Mouse (Mus musculus) limb, embryonic 10.5 days (tissue): Measurements from ENCODE around the gene Bnip3. TPM values are rescaled to one million over a fixed set of nuclear protein-coding genes. Genes with fewer than 3 reads are reported as not detected.

Experiments
- DNase-seq: peaks from one replicate; pipeline ENCODE4 v3.0.0-alpha.2; 2017; ENCODE audit warnings: low spot score
- H3K27ac ChIP-seq: fragments of 300-500 bp; sonication (generic); 2 replicates; pipeline ENCODE4 v1.5.1; 2016; ENCODE audit warnings: mild to moderate bottlenecking
- H3K27me3 ChIP-seq: fragments of 300-500 bp; sonication (generic); 2 replicates; pipeline ENCODE4 v1.6.1; 2016; ENCODE audit warnings: low read depth, mild to moderate bottlenecking; ENCODE audit not compliant: poor library complexity, severe bottlenecking
- H3K36me3 ChIP-seq: fragments of 300-500 bp; sonication (generic); 2 replicates; pipeline ENCODE4 v1.6.1; 2016; ENCODE audit warnings: mild to moderate bottlenecking, moderate library complexity
- H3K4me1 ChIP-seq: fragments of 300-500 bp; sonication (generic); 2 replicates; pipeline ENCODE4 v1.6.1; 2016
- H3K4me3 ChIP-seq: fragments of 300-500 bp; sonication (generic); 2 replicates; pipeline ENCODE4 v1.5.1; 2016; ENCODE audit warnings: mild to moderate bottlenecking, moderate library complexity
- H3K9me3 ChIP-seq: fragments of 300-500 bp; sonication (generic); replicated peaks from 2 replicates; pipeline ENCODE4 v1.6.1; 2016; ENCODE audit warnings: mild to moderate bottlenecking
- WGBS: fragments of 180-500 bp; shearing (Covaris S2); methylation state at CpG from one replicate; pipeline ENCODE4 v1.1.7; 2016; 5-methylcytosine and 5-hydroxymethylcytosine counted together
- polyA plus RNA-seq: library from polyadenylated mRNA; unstranded; fragments of >200 nt; fragmentation: Nextera tagmentation; extraction: Ambion mirVana; gene quantifications from 2 replicates; pipeline ENCODE4 v1.2.1, GENCODE M21; 2016

Gene Bnip3
- polyA plus RNA-seq, 1 experiment from 2014 or later, result 112 TPM

- 91% methylated on average over 12 of the region's 13 CpGs for WGBS
- H3K4me3 ChIP-seq, result no peak overlapping the region
- DNase-seq, result no peak
- H3K36me3 ChIP-seq, result peaks cover 63% of the 10 kb centered on the region
- H3K27me3 ChIP-seq, result no peaks in the 10 kb centered on the region
- no peak overlapping the region for H3K27ac ChIP-seq
- no peaks in the 10 kb centered on the region for H3K9me3 ChIP-seq
- no peaks in the 10 kb centered on the region for H3K4me1 ChIP-seq
These were observed 23.7 kb downstream of the Bnip3 start for GRCm38 (mm10) chr7:138885365-138886289.

- Histone ChIP-seq H3K4me3 (no peak overlapping the region), H3K27me3 (no peaks in the 10 kb centered on the region), H3K4me1 (no peaks in the 10 kb centered on the region), H3K36me3 (peaks cover 82% of the 10 kb centered on the region), H3K27ac (no peak overlapping the region), H3K9me3 (no peaks in the 10 kb centered on the region)
- 92% methylated on average over 3 of the region's 3 CpGs for WGBS
- DNase-seq, result no peak
These were observed 25.6 kb downstream of the Bnip3 start for GRCm38 (mm10) chr7:138883724-138884123.

GRCm38 (mm10) chr7:138875031-138875430, 34.3 kb downstream of the Bnip3 start:
- Histone ChIP-seq H3K4me3 (no peak overlapping the region), H3K36me3 (peaks cover 99% of the 10 kb centered on the region), H3K27me3 (no peaks in the 10 kb centered on the region), H3K4me1 (no peaks in the 10 kb centered on the region), H3K27ac (no peak overlapping the region), H3K9me3 (no peaks in the 10 kb centered on the region)
- WGBS, result 88% methylated on average over 3 of the region's 3 CpGs
- DNase-seq, result no peak

GRCm38 (mm10) chr7:138872956-138873355, 36.4 kb downstream of the Bnip3 start:
- Histone ChIP-seq H3K27ac (no peak overlapping the region), H3K4me1 (no peaks in the 10 kb centered on the region), H3K9me3 (no peaks in the 10 kb centered on the region), H3K27me3 (no peaks in the 10 kb centered on the region), H3K4me3 (no peak overlapping the region), H3K36me3 (peaks cover 99% of the 10 kb centered on the region)
- no peak for DNase-seq
- WGBS, result 88% methylated on average over 3 of the region's 3 CpGs

- DNase-seq, result no peak
- H3K27me3 ChIP-seq, result no peaks in the 10 kb centered on the region
- H3K27ac ChIP-seq, result no peak overlapping the region
- 96% methylated on average over 4 of the region's 4 CpGs for WGBS
- H3K4me1 ChIP-seq, result peaks cover 17% of the 10 kb centered on the region
- H3K9me3 ChIP-seq, result no peaks in the 10 kb centered on the region
- peaks cover 61% of the 10 kb centered on the region for H3K36me3 ChIP-seq
- H3K4me3 ChIP-seq, result no peak overlapping the region
These were observed 41.0 kb downstream of the Bnip3 start for GRCm38 (mm10) chr7:138868316-138868715.

GRCm38 (mm10) chr7:138867286-138867685, 42.0 kb downstream of the Bnip3 start:
- H3K4me3 ChIP-seq, result no peak overlapping the region
- DNase-seq, result no peak
- peaks cover 50% of the 10 kb centered on the region for H3K36me3 ChIP-seq
- no peak overlapping the region for H3K27ac ChIP-seq
- WGBS, result 61% methylated on average over 6 of the region's 6 CpGs
- H3K27me3 ChIP-seq, result no peaks in the 10 kb centered on the region
- peaks cover 23% of the 10 kb centered on the region for H3K4me1 ChIP-seq
- H3K9me3 ChIP-seq, result no peaks in the 10 kb centered on the region

- WGBS, result 83% methylated on average over 1 of the region's 1 CpGs
- no peaks in the 10 kb centered on the region for H3K9me3 ChIP-seq
- peaks cover 23% of the 10 kb centered on the region for H3K4me1 ChIP-seq
- no peak for DNase-seq
- H3K36me3 ChIP-seq, result peaks cover 41% of the 10 kb centered on the region
- H3K27ac ChIP-seq, result no peak overlapping the region
- no peak overlapping the region for H3K4me3 ChIP-seq
- no peaks in the 10 kb centered on the region for H3K27me3 ChIP-seq
These were observed 44.5 kb downstream of the Bnip3 start for GRCm38 (mm10) chr7:138864776-138865175.

GRCm38 (mm10) chr7:138863950-138864572, 45.3 kb downstream of the Bnip3 start:
- WGBS, result 41% methylated on average over 3 of the region's 3 CpGs
- Histone ChIP-seq H3K9me3 (no peaks in the 10 kb centered on the region), H3K4me1 (peaks cover 23% of the 10 kb centered on the region), H3K27me3 (no peaks in the 10 kb centered on the region), H3K4me3 (no peak overlapping the region), H3K27ac (peak overlapping the region; percentile 7; the same call in 1 of the 2 replicates), H3K36me3 (peaks cover 38% of the 10 kb centered on the region)
- DNase-seq, result no peak

GRCm38 (mm10) chr7:138856670-138857069, 52.6 kb downstream of the Bnip3 start:
- Histone ChIP-seq H3K4me3 (no peak overlapping the region), H3K27ac (no peak overlapping the region), H3K36me3 (peaks cover 81% of the 10 kb centered on the region), H3K4me1 (no peaks in the 10 kb centered on the region), H3K27me3 (no peaks in the 10 kb centered on the region), H3K9me3 (no peaks in the 10 kb centered on the region)
- DNase-seq, result no peak
- WGBS, result 79% methylated on average over 2 of the region's 2 CpGs

GRCm38 (mm10) chr7:138854201-138854600, 55.1 kb downstream of the Bnip3 start:
- Histone ChIP-seq H3K36me3 (peaks cover 86% of the 10 kb centered on the region), H3K27me3 (no peaks in the 10 kb centered on the region), H3K9me3 (no peaks in the 10 kb centered on the region), H3K27ac (no peak overlapping the region), H3K4me1 (no peaks in the 10 kb centered on the region), H3K4me3 (no peak overlapping the region)
- DNase-seq, result no peak
- 95% methylated on average over 2 of the region's 2 CpGs for WGBS

- Histone ChIP-seq H3K4me1 (no peaks in the 10 kb centered on the region), H3K27me3 (no peaks in the 10 kb centered on the region), H3K27ac (no peak overlapping the region), H3K9me3 (no peaks in the 10 kb centered on the region), H3K4me3 (no peak overlapping the region), H3K36me3 (peaks cover 88% of the 10 kb centered on the region)
- 96% methylated on average over 4 of the region's 4 CpGs for WGBS
- no peak for DNase-seq
These were observed 55.8 kb downstream of the Bnip3 start for GRCm38 (mm10) chr7:138853417-138854031.

- Histone ChIP-seq H3K4me3 (no peak overlapping the region), H3K36me3 (peaks cover 67% of the 10 kb centered on the region)
- no peak for DNase-seq
These were observed 59.2 kb downstream of the Bnip3 start for GRCm38 (mm10) chr7:138850083-138850482.

More at GRCm38 (mm10) chr7:138850083-138850482, 59.2 kb downstream of the Bnip3 start:
- Histone ChIP-seq H3K9me3 (no peaks in the 10 kb centered on the region), H3K27ac (no peak overlapping the region), H3K27me3 (no peaks in the 10 kb centered on the region), H3K4me1 (peaks cover 22% of the 10 kb centered on the region)
